ENCODE assay signal across 25 mouse cellular contexts in the genomic region with DNA sequence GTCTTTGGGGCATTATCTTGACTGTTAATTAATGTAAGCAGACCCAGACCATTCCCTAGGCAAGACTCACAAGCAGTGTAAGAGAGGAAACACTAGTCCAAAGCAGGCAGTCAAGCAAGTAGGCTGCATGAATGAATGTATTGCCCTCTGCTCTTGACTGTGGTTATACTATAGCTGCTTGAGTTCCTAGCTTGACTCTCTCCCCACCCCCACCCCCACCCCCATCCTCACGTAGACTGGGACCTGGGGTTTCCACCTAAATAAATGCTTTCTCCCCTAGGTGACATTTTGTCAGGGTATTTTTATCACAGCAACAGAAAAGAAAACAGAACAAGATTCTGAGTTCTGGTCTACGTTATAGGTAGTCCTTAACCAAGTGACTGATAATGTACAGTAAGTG. TPM values are rescaled to one million over a fixed set of nuclear protein-coding genes. Genes with fewer than 3 reads are reported as not detected.
DNase-seq lines count a peak whose midpoint lies in the region; ATAC-seq lines count a peak whose summit lies in the region.
"Had no signal": no experiment of that assay in that cellular context is flagged by ENCODE, and none has a peak within 500 bp of the region (broad histone marks: within the 10 kb centered on the region; RNA-seq: fewer than 3 reads in every experiment).

No protein-coding gene starts in this region.

- DNase-seq in heart, adult 11 months, result peak; percentile 4
- DNase-seq in heart, adult 8-10 months (ENCODE audit: low spot score), result no peak
- DNase-seq in CD4-positive, CD25-positive, alpha-beta regulatory T cell, adult 2 months (ENCODE audit: low read depth, low spot score), result peak; percentile 59
- no peak for DNase-seq in frontal cortex, adult 2 months (ENCODE audit: extremely low spot score in 1 of 2, low spot score in 1 of 2)
- no peak for DNase-seq in left cerebral cortex, postnatal 10 days (ENCODE audit: extremely low spot score in 1 of 2, low spot score in 2 of 2)
- DNase-seq in urinary bladder, postnatal 25 days (ENCODE audit: low spot score), result no peak
- DNase-seq: adrenal gland, adult 2 months; adrenal gland, postnatal 10 days; adrenal gland, postnatal 25 days; B cell, adult 2 months; cerebellum, adult 11 months; cerebellum, adult 18-20 months; cerebellum, adult 8-10 months; cerebellum, adult 9-11 months; cerebellum, postnatal 14 days; cerebellum, postnatal 36 days; embryo, embryonic 11 days had no signal

- intact Hi-C loops in left cerebral cortex, postnatal 10 days (cut with DNase I), result no loop called here

- ATAC-seq in activated CD4-positive, CD25-positive, alpha-beta regulatory T cell, adult 4 months, result peak; percentile 40
- ATAC-seq in inflammation-experienced regulatory T-cells, adult 6 months, result peak; percentile 33
- ATAC-seq: forebrain, embryonic 14.5 days; forebrain, embryonic 16.5 days; Patski had no signal

RNA-seq across cellular contexts. Expression of a gene that starts 57.2 kb away (rescaled TPM):
- 1 to 10 TPM; 4.7 to 6.3 (median 5.7) TPM for total RNA-seq in heart, adult 8-10 months (2022)
- 100 to 1,000 TPM; 118 to 125 TPM for polyA plus RNA-seq in activated CD4-positive, CD25-positive, alpha-beta regulatory T cell, adult 4 months (2017; shearing (Covaris generic))
- polyA plus RNA-seq in inflammation-experienced regulatory T-cells, adult 6 months (2017; shearing (Covaris generic)), result 100 to 1,000 TPM in 1 of 3 experiments, 10 to 100 TPM in 2; 86.5 to 144 (median 99.9) TPM
- polyA plus RNA-seq in frontal cortex, adult 2 months (2012; rRNA removed), result 6.9 and 7.3 TPM in 2 replicates
- 1 to 10 TPM; 8.4 to 9.5 TPM for total RNA-seq in left cerebral cortex, postnatal 10 days (2021)
- total RNA-seq: CH12.LX had no signal
- polyA plus RNA-seq: erythroblast, embryonic 14.5 days; G1E had no signal

Comparison
In these comparisons a context has a peak if more than half of its experiments do, and no peak if none do; other contexts are left out.
1. DNase-seq: peak in heart, adult 11 months (single experiment) and CD4-positive, CD25-positive, alpha-beta regulatory T cell, adult 2 months (single experiment); none in heart, adult 8-10 months (single experiment), frontal cortex, adult 2 months (0 of 2), left cerebral cortex, postnatal 10 days (0 of 2) and urinary bladder, postnatal 25 days (single experiment).
2. RNA of a gene that starts 57.2 kb away (polyA plus RNA-seq): 118 to 125 TPM in activated CD4-positive, CD25-positive, alpha-beta regulatory T cell, adult 4 months and 86.5 to 144 TPM in inflammation-experienced regulatory T-cells, adult 6 months; 6.9 to 7.3 TPM in frontal cortex, adult 2 months; every median in the first group is over 10 times any median in the second.